Mouse (Mus musculus): ENCODE measurements around the gene Gm3646. TPM values are rescaled to one million over a fixed set of nuclear protein-coding genes. Genes with fewer than 3 reads are reported as not detected.

The Gm3646 gene
- not detected for total RNA-seq (2021)
- long read RNA-seq, experiment 1 = 0 reads
- long read RNA-seq, experiment 2 = 0 reads

DNA sequence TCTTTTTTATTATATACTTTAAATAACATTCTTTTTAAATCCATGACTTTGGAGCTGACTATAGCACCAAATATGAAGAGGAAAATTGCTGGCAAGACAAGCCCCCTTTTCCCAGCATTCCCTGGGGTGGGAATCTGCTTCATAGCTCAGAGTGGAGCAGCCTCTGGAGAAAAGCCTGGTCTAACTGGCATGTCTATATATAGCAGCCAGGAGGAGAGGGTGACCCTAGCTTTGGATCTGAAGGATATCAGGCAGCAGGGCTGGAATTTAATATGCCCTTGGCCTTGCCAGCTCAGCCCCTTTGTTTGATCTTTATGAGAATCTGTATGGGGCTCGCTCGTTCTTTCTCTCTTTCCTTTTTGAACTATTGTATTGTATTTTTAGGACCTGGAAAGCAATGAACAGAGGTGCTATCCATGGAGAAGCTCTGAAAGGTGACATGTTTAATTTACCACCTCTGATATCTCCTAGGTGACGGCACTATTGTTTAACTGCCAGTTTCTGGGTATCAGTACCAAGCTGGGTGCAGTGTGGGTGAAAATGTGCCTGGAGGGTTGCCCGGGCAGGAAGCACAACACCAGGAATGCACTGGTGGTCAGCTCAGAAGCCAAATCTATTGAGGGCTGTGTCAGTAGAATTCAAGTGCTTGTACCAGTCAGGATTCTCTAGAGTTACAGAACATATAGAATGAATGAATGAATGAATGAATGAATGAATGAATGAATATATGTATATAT, at the start of gene Gm3646:
Gm3646 (minus strand) TSS at position 90 of the 737 bp plus-strand sequence.
- peak; percentile 42 to 49 for DNase-seq

DNA sequence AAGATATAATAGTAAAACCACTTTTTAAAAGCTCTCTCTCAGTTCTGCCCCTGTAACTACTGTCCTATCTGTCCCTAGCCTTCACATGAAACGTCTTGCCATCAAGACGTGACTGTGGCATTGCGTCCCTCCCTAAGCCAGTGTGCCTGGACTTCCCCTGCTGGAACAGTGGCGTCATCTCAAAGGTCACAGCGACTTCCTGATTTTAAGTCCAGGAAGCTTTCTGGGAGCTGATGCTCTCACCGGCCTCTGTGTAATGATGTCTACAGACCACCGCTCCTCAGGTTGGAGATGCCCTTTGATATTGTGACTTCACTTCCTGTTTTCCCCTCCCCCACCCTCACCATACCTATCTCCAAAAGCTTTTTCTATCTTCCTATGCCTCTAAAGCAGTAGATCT, 41.9 kb upstream of the Gm3646 start:
- peak in 1 of 2 experiments; percentile 25 for DNase-seq

DNA sequence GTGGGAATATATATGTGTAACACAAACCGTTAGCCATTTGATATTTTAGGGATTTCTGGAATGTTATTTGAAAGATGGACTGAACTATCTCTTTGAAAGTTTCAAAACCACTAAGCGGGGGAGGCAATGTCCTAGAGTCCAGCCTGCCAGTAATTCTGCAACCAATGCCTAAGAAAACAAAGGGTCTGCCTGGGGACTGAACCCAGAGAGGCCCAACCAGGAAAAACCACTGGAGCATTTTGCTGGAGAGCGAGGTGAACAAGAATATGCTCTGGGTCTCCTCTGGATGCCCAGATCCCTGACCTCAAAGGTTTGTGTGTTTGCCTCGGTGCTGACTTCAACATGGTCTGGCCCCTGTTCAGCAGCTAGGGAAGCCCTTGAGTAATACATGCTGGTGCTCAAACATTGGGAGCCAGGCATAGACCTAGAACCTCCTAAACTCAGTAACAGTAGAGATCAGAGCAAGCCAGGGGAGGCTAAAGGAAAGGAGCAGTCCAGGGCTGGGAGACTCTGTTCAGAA, 41.0 kb upstream of the Gm3646 start:
- DNase-seq = no peak

DNA sequence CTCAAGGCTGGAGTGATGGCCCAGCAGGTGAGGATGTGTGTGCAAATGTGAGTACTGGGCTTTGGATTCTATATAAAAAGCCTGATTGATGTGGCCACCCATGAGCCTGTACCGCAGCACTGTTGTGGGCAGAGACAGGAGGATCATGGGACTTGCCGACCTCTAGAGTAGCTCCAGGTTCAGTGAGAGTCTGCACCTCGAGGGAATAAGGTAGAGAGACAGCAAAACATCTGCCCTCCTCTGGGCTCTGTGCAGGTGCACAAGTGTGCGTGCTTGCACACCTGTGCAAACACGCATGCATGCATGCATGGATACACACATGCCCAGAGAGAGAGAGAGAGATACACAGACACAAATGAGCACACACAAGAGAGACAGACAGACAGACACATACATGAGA, 38.2 kb upstream of the Gm3646 start:
- no peak for DNase-seq

DNA sequence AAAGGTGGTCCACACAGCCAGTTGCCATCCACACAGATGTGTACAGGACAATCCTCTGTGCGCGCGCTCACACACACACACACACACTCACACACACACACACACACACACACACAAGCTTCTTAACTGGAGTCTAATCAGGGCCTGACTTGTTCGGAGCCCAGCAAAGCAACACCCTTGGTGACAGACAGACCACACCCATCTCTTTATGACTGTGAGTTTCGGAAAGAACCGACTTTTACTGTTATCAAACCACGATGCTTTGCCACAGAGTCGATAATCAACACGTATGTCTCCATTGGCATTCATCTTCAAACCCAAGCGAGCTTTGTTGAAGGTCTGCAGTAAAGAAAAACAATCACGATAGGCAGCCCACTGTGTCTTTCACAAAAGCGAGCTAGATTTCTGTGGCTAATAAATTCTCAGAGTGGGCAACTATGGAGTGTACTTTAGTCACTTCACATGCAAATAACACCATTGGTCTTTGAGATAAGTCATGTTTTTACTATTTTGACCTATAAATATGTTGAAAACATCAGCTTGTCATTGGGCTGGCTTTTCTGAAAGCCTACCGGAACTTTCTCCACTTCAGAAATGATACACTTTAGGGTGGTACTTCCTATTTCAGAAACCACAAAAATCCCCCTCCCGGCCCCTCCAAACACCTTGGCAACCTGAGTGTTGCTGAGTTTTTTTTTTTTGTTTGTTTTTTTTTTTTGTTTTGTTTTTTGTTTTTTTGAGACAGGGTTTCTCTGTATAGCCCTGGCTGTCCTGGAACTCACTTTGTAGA, 37.3 kb upstream of the Gm3646 start:
- DNase-seq = no peak

DNA sequence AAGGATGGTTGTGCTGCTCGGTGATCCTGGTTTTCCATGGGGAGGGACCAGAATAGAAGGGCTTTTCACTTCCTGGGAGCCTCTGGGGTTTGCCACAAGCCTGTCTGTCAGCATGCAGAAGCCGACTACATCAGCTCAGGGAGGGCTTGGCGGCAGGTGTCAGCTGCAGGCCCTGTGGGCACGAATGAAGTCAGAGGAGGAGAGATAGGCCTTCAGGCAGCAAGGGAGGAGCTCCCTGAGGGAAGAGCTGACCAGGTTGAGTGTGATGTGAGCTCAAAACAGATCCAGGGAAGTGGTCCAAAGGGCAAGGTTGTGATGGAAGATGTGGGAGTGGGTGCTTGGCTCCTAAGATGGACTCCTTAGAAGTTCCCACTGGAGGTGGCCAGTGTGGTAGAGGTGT, 35.7 kb upstream of the Gm3646 start:
- no peak for DNase-seq

DNA sequence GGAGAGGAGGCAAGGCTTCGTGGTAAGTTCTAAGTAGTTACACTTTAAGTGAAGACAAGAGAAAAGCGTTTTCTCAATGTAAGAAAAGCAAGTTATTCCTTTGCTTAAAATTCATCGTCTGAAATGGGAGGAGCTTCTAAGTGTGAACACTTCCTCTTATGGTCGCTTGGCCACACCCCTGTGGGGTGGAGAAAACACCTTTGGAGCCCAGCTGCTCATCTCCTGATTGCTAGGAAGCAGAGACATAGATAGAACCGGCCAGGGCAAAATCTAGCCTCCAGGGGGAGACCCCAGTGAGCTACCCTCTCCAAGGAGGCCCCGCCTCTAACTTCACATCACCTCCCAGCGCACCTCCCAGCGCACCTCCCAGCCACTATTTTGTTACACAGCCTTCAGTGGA, 34.7 kb upstream of the Gm3646 start:
- no peak for DNase-seq

DNA sequence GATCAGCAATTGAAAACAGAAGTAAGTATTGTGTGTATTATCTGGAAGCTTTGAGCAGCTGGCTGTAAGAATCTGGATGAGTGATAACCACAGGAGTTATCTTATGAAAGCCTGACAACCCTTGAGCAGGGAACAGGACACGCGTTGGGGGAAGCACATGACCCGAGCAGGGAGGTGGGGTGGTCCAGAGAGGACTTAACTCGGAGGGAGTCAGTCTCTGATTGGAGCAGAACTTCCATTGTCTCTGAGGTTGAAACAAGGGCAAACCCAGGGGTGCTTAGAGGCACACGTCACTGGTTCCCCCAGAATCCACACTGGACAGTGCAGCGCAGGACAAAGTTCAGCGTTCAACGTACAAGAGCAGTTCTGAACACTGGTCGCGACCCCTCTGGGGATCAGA, 34.1 kb upstream of the Gm3646 start:
- DNase-seq = no peak

DNA sequence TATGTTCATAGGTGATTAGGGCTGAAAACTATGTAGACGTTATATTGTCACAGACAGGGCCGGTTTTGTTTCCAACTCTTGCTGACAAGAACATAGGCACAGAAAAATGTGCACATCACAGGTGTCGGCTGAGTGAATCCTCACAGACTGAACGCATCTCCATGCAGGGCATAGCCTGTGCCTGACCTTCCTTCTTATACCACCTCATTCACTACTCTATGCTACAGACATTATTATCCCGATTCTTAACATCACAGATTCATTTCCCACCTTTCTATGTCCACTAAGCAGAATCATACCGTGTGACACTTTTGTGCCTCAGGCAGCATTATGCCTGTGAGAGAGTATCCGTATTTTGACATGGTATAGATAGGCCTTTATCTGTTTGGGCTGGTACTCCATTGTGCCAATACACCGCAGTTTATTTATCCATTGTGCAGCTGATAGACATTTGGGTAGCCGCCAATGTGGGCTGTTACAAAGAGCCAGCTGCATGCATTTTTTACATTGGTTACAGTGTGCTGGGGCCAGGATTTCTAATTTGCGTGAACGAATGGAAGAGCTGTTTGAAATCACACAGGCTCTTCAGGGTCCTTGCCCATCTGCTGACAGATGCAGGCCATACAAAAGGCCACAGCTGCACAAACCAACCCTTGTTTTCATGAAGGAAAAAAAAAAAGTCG, 33.5 kb upstream of the Gm3646 start:
- no peak for DNase-seq

DNA sequence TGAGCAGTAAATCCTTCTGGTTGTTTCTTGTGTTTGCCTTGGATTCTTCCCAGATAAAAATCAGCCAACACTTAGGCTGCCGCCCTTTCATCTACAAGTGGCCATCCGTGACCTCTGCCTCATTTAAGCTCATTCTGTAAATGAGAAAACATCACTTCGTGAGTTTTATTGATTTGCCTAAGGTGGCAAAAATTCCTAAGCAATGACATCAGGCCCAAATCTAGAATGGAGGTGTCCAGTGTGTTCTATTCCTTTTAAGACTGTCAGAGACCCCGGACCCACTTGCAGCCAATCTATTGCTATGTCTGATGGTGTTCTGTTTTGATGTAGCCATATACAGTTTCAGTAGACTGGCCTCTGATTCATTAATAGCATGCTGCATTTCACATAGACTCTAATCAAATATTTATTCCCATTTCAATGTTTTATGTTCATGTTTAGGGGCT, 26.5 kb upstream of the Gm3646 start:
- no peak for DNase-seq

DNA sequence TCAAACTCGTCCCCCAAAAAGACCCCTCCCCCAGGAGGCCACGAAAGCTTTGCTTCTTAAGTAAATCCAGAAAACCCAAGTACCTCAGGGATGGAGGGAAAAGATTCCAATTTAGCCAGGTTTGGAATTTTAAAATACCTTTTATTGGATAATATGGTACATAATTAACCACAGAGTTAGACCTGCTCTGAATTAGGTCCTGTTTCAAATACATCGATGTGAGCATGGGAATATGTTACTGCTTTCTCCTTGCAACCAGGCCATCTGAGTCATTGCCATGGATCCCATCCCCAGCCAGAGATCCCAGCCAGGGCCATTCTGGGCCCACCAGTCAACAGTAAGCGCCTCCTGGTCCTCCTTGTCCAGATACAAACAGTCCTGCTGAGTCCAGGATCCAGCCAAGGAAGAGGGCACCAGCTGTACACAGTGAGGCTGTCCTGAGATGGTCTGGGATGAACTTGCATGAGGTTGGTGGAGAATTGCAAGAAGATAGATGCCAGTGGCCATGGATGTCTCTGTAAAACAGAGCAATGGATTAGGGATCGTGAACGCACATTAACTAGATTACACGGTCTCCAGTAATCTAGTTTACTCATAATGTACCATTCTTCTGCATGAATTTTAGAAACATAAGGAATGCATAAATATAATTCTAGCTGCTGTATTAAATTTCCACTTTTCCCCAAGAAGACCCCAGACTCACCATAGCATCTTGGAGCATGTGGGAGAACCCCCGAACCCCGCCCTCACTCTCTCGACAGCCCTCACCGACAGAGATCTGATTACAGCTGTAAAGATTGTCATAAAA, 25.9 kb upstream of the Gm3646 start:
- DNase-seq = no peak

DNA sequence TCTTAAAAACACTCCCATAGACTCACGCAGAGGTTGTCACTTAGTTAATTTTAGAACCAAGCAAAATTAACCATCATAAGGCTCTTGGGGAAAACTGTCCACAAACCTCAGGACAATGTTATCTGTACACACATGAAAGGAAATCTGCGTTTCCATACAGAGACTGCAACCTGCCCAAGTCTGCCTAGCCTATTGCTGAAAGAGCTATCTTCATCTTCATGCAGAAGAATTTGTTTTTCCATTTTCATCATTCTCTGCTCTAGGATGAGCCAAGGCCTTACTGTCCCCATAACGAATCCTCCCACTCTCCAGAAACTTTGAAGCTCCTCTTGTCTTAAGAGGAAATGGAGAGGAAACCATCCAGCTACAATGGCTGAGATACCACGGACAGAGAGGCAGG, 19.8 kb upstream of the Gm3646 start:
- DNase-seq = no peak

DNA sequence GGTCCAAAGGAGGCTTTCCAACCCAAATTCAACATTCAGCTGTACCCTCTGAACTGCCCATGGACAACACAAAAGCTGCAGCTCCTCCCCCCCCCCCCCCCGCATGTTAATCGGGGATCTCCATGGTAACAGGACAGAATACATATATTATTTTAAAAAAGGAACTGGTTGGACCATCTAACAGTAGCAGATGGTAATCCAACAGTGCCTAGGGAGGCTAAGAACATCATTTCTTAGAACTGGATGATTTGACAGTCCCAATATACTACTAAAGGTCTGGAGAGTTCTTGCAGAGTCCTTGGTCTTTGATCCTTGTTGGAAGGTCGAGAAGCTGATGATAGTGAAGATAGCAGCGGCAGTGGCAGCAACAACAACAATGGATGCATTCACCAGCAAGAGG, 19.1 kb upstream of the Gm3646 start:
- DNase-seq = no peak

DNA sequence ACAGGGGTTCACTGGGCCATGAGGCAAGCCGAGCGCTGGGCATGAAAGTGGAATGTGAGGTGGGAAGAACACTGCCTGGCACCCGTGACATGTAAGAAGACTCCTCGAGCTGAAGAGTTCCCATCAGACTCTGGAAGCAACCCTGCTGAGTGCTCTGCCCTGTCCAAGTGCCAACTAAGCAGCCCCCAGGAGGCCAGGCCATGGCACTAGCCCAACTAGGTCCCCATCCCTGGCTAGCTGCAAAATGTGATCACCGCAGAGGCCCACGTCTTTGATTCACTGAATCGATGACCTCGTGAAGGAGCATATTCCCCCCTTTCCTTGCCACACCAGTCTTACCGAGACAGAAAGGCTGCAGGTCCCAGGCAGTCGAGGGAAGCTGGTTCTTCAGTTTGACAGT, 14.5 kb upstream of the Gm3646 start:
- DNase-seq = peak in 1 of 2 experiments; percentile 38

DNA sequence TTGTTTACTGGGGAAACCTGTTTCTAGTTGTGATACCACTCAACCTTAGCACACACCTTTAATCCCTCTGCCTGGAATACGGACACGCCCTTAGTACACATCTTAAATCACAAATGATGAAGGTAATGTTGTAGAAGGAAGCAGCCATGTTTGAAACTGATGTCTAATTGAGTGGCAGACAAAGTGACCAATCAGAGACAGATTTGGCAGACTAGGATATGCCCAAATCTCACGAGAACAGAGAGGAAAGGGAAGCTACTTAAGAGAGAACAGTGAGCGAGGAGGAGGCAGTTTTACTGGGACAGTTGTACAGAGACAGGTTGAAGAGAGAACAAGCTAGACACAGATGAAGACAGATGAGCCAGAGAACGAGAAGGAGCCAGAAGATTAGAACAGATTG, 10.6 kb upstream of the Gm3646 start:
- DNase-seq = no peak

DNA sequence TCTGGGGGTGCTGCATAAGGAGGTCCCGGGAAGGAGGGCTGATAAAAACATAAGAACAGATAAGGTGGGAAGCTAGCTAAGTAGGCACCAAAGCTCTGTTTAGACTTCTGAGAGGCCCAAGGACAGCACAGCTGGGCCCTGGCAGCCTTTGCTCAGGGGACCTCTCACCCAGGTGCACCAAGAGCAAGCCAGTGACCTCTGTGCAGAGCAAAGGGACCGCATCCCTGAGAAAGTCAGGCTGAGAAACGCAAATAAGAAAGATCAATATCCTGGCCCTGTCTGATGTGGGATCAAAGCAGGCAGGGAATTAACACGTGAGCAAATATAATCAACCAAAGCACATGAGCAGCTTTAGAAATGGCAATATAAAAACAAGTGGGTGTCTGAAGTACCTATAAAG, 7.9 kb upstream of the Gm3646 start:
- DNase-seq = no peak

DNA sequence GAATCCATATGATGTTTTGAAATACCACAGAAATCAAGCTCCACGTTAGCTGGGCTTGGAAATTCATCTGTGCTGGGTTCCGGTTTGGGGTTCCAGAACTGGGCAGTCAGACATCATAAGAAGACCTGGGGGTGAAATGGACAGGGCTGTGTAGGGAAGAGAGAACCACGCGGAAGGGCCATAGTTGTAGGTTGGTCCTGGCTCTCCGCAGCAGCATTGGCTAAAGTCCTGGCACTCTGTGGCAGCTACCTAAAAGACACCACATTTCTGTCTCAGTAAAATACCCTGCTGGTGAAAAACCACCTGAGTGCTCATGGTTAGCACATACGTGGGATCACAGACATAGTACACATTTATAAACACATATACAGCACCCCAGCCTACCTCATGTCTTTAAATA, 343 bp downstream of the Gm3646 start:
- no peak for DNase-seq

DNA sequence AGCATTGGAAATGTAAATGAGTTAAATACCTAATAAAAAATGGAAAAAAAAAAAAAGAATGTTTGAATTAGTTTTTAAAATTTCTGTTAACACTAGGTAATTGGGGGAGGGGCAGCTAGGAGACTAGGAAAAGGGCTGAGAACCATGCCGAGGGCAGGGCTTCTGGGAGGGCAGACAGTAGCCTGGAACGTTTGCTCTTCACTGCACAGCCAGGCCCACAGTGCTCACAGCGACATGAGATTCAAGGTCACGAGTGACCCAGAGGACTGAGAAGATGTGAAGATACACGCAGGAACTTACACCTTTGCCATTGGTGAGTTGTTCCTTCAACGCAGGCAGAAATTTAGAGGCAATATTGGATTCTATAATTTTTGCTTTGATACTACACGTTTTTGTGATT, 2.2 kb downstream of the Gm3646 start:
- peak in 1 of 2 experiments; percentile 12 for DNase-seq

DNA sequence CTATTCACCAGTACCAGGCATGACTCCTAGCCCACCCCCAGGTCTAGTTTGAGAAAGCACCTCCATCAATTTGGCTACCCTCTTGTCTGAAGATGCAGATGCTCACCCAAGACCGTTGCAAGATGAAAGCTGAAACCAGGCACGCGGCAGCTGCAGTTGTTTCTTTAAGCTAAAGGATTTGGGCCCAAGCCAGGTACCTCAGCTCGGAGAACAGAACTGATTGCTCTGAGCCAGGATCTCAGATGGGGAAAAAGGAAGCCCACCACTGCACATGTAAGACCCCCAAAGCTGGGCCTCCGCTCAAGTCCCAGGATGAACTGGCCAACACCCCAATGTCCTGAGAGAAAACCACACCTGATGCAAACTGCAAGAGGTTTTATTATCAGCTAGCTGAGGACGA, 7.6 kb downstream of the Gm3646 start:
- no peak for DNase-seq

DNA sequence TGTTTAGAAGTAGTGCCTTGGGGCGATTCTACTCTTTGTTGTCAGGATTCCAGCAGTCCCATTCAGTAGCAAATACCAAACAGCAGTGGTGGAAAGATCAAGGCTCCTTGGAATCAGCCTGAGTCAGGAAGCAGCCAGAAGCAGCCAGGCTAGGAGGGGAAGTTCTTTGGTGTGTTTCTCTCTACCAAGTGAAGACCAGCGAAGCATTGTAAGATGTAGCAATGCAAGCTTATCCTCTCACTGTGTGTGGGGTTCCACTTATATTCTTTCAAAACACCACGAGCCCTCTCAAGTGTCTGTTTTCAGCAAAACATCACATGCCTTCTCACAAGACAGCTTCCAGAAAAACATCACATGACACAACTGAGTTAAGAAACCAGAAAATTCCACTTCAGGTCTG, 8.4 kb downstream of the Gm3646 start:
- DNase-seq = no peak

DNA sequence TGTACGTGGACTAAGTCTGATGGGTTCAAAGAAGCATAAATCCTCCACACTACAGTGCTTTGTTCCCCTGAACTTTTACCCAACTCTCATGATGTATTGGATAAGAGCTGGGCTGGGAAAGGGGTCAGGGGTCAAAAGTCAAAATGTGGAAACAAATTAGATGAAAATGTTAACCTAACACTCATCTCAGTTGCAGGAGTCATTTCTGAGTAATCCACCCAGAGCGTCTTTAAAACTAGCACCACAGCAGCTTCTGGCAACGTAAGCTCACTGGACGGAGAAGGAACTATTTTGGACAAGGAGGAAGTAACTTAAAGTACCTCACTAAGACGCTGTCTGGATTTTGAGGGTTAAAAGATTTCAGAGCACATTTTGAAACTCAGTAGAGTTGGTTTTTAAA, 20.5 kb downstream of the Gm3646 start:
- DNase-seq = no peak

DNA sequence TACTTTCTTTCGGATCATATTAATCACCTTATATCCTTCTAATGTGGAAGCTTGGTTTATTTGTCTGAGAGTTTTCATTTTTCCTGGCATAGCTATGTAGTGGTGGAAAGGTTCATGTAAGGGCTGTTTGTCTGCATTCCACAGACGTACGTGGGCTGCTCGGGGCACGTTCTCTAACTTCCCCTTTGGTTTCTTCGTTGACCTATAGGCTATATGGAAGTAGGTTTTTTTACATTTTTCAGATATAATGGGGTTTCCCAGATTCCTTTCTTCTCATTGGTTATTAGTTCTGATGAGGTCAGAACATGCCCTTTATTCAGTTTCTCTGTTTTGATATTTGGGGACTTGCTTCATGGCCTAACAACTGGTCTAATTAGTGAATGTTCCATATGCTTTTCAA, 23.3 kb downstream of the Gm3646 start:
- DNase-seq = no peak

Measured in adrenal gland, postnatal 36 days (tissue).